Mouse (Mus musculus) forebrain, embryonic 14.5 days (tissue): ENCODE data around the gene Cytl1. TPM values are rescaled to one million over a fixed set of nuclear protein-coding genes. Genes with fewer than 3 reads are reported as not detected.

Source experiments
- polyA plus RNA-seq: library from polyadenylated mRNA; unstranded; fragments of >200 nt; fragmentation: Nextera tagmentation; extraction: Ambion mirVana; gene quantifications from 2 replicates; pipeline ENCODE4 v1.2.1, GENCODE M21; 2014

The Cytl1 gene
- polyA plus RNA-seq, 1 experiment from 2014 or later = not detected

Other genes starting within 250 kb of the Cytl1 start
- gene Stk32b, start 18.3 kb upstream of the Cytl1 start, polyA plus RNA-seq = 22.1 and 22.5 TPM in 2 replicates
- gene Msx1, start 89.1 kb downstream of the Cytl1 start, polyA plus RNA-seq = 12.5 and 16.1 TPM in 2 replicates